Mouse (Mus musculus) embryonic facial prominence, embryonic 11.5 days (tissue): ENCODE data around the gene Vpreb2. TPM values are rescaled to one million over a fixed set of nuclear protein-coding genes. Genes with fewer than 3 reads are reported as not detected.
"Not testable (repeated sequence)": the region's sequence is repeated elsewhere in the genome, so short reads cannot be mapped to it uniquely, and the experiment has no call there.

Experiments used
- ATAC-seq: fragments of 200-750 bp; cut with Nextera tagmentation; replicated peaks from 2 replicates; pipeline ENCODE4 v1.8.0; 2017; ENCODE audit warnings: low read depth; ENCODE audit not compliant: insufficient number of reproducible peaks, low FRiP score, low TSS enrichment
- DNase-seq: peaks from one replicate; pipeline ENCODE4 v3.0.0-alpha.2; 2015; ENCODE audit warnings: low spot score
- H3K27ac ChIP-seq: fragments of 300-500 bp; sonication (generic); replicated peaks from 2 replicates; pipeline ENCODE4 v1.5.1; 2014; ENCODE audit warnings: mild to moderate bottlenecking, low read depth, low read length, control low read depth
- H3K27me3 ChIP-seq: fragments of 300-500 bp; sonication (generic); 2 replicates; pipeline ENCODE4 v1.6.1; 2014; ENCODE audit warnings: mild to moderate bottlenecking, low read length, moderate library complexity, mixed read lengths; ENCODE audit not compliant: control insufficient read depth, insufficient read depth
- H3K36me3 ChIP-seq: fragments of 300-500 bp; sonication (generic); replicated peaks from 2 replicates; pipeline ENCODE4 v1.6.1; 2014; ENCODE audit warnings: low read depth, mild to moderate bottlenecking, low read length, moderate library complexity, mixed read lengths; ENCODE audit not compliant: control insufficient read depth, insufficient read depth
- H3K4me1 ChIP-seq: fragments of 300-500 bp; sonication (generic); 2 replicates; pipeline ENCODE4 v1.6.1; 2014; ENCODE audit warnings: low read length, mixed read lengths; ENCODE audit not compliant: control insufficient read depth, insufficient read depth
- H3K4me2 ChIP-seq: fragments of 300-500 bp; sonication (generic); 2 replicates; pipeline ENCODE4 v1.6.1; 2014; ENCODE audit warnings: low read depth, mild to moderate bottlenecking, control low read depth, low read length, moderate library complexity
- H3K4me3 ChIP-seq: fragments of 300-500 bp; sonication (generic); 2 replicates; pipeline ENCODE4 v1.5.1; 2014; ENCODE audit warnings: low read depth, low read length, control low read depth
- H3K9ac ChIP-seq: fragments of 300-500 bp; sonication (generic); replicated peaks from 2 replicates; pipeline ENCODE4 v1.6.1; 2014; ENCODE audit warnings: mild to moderate bottlenecking, control low read depth, low read length
- H3K9me3 ChIP-seq: fragments of 300-500 bp; sonication (generic); replicated peaks from 2 replicates; pipeline ENCODE4 v1.6.1; 2016; ENCODE audit warnings: mild to moderate bottlenecking, low read length, inconsistent platforms, mixed read lengths; ENCODE audit not compliant: control insufficient read depth
- whole genome bisulfite sequencing: fragments of 180-500 bp; shearing (Covaris S2); extraction: QIAGEN DNeasy Blood & Tissue Kit; methylation state at CpG from one replicate; pipeline ENCODE4 v1.1.7; 2014; 5-methylcytosine and 5-hydroxymethylcytosine counted together
- polyA plus RNA-seq: library from polyadenylated mRNA; unstranded; fragments of >200 nt; fragmentation: Nextera tagmentation; extraction: Ambion mirVana; gene quantifications from 2 replicates; pipeline ENCODE4 v1.2.1, GENCODE M21; 2014

Gene Vpreb2
- polyA plus RNA-seq, 1 experiment from 2014 or later, result not detected

GRCm38 (mm10) chr16:18004589-18004988 is 24.4 kb downstream of the Vpreb2 start:
- Histone ChIP-seq H3K4me3 (no peak overlapping the region), H3K4me2 (no peak overlapping the region), H3K9me3 (no peaks in the 10 kb centered on the region), H3K27ac (no peak overlapping the region), H3K36me3 (no peaks in the 10 kb centered on the region), H3K9ac (no peak overlapping the region), H3K27me3 (no peaks in the 10 kb centered on the region), H3K4me1 (no peaks in the 10 kb centered on the region)
- WGBS, result 81% methylated on average over 5 of the region's 5 CpGs
- DNase-seq, result no peak
- ATAC-seq, result no peak

- Histone ChIP-seq H3K27me3 (no peaks in the 10 kb centered on the region), H3K9ac (no peak overlapping the region), H3K9me3 (no peaks in the 10 kb centered on the region), H3K4me1 (no peaks in the 10 kb centered on the region), H3K4me2 (no peak overlapping the region), H3K27ac (no peak overlapping the region), H3K4me3 (no peak overlapping the region), H3K36me3 (no peaks in the 10 kb centered on the region)
- 39% methylated on average over 4 of the region's 4 CpGs for WGBS
- no peak for DNase-seq
- no peak for ATAC-seq
Observed at GRCm38 (mm10) chr16:18007083-18007482, 26.9 kb downstream of the Vpreb2 start.

GRCm38 (mm10) chr16:18011101-18011500 is 30.9 kb downstream of the Vpreb2 start:
- no peaks in the 10 kb centered on the region for H3K27me3 ChIP-seq
- H3K4me1 ChIP-seq, result no peaks in the 10 kb centered on the region
- no peaks in the 10 kb centered on the region for H3K9me3 ChIP-seq
- ATAC-seq (no peak), DNase-seq (no peak)
- H3K9ac ChIP-seq, result no peak overlapping the region
- H3K4me2 ChIP-seq, result no peak overlapping the region
- H3K27ac ChIP-seq, result no peak overlapping the region
- no peak overlapping the region for H3K4me3 ChIP-seq
- WGBS, result 75% methylated on average over 6 of the region's 6 CpGs
- no peaks in the 10 kb centered on the region for H3K36me3 ChIP-seq

- not testable (repeated sequence) for H3K27ac ChIP-seq, H3K36me3 ChIP-seq, H3K4me2 ChIP-seq, H3K27me3 ChIP-seq, H3K4me3 ChIP-seq, DNase-seq, H3K4me1 ChIP-seq, H3K9me3 ChIP-seq, H3K9ac ChIP-seq, ATAC-seq
- 63% methylated on average over 4 of the region's 4 CpGs for WGBS
Observed at GRCm38 (mm10) chr16:18016482-18016881, 36.3 kb downstream of the Vpreb2 start.

GRCm38 (mm10) chr16:18022780-18023557 is 42.7 kb downstream of the Vpreb2 start:
- Histone ChIP-seq H3K9me3 (no peaks in the 10 kb centered on the region), H3K4me1 (no peaks in the 10 kb centered on the region), H3K27ac (no peak overlapping the region), H3K4me2 (no peak overlapping the region), H3K9ac (no peak overlapping the region), H3K36me3 (no peaks in the 10 kb centered on the region), H3K27me3 (no peaks in the 10 kb centered on the region), H3K4me3 (no peak overlapping the region)
- ATAC-seq (no peak), DNase-seq (no peak)
- WGBS, result 76% methylated on average over 8 of the region's 8 CpGs

GRCm38 (mm10) chr16:18027371-18027770 is 47.1 kb downstream of the Vpreb2 start:
- Histone ChIP-seq H3K4me2 (no peak overlapping the region), H3K36me3 (no peaks in the 10 kb centered on the region), H3K9me3 (no peaks in the 10 kb centered on the region), H3K9ac (no peak overlapping the region), H3K4me3 (no peak overlapping the region), H3K4me1 (no peaks in the 10 kb centered on the region), H3K27ac (no peak overlapping the region), H3K27me3 (no peaks in the 10 kb centered on the region)
- no peak for ATAC-seq
- WGBS, result 60% methylated on average over 2 of the region's 2 CpGs
- no peak for DNase-seq

Other genes with a start within 250 kb of the Vpreb2 start
- 32.8 and 33.6 TPM in 2 replicates for gene Med15, start 247.5 kb upstream of the Vpreb2 start, polyA plus RNA-seq
- 48.0 and 58.1 TPM in 2 replicates for gene Klhl22, start 220.8 kb upstream of the Vpreb2 start, polyA plus RNA-seq
- 13.5 and 15.3 TPM in 2 replicates for gene Scarf2, start 183.1 kb upstream of the Vpreb2 start, polyA plus RNA-seq
- not detected in 2 replicates for gene B830017H08Rik, start 147.3 kb upstream of the Vpreb2 start, polyA plus RNA-seq
- gene Car15, start 142.1 kb upstream of the Vpreb2 start, polyA plus RNA-seq, result 1.7 and 2.0 TPM in 2 replicates
- gene Gm20518, start 88.8 kb upstream of the Vpreb2 start, polyA plus RNA-seq, result 0.14 and 0.20 TPM in 2 replicates
- gene Tssk1, start 86.2 kb upstream of the Vpreb2 start, polyA plus RNA-seq, result not detected in 2 replicates
- 68.8 and 76.6 TPM in 2 replicates for gene Dgcr2, start 81.9 kb upstream of the Vpreb2 start, polyA plus RNA-seq
- not detected in 2 replicates for gene Tssk2, start 81.8 kb upstream of the Vpreb2 start, polyA plus RNA-seq
- gene Ess2, start 69.1 kb upstream of the Vpreb2 start, polyA plus RNA-seq, result 38.4 and 40.3 TPM in 2 replicates
- 0.24 TPM in 1 of 2 replicates, not detected in the other for gene Gsc2, start 65.4 kb upstream of the Vpreb2 start, polyA plus RNA-seq
- gene Slc25a1, start 52.2 kb upstream of the Vpreb2 start, polyA plus RNA-seq, result 66.2 and 69.5 TPM in 2 replicates
- gene Dgcr6, start 72.4 kb downstream of the Vpreb2 start, polyA plus RNA-seq, result 118 and 130 TPM in 2 replicates
- 10.4 and 11.0 TPM in 2 replicates for gene Prodh, start 109.8 kb downstream of the Vpreb2 start, polyA plus RNA-seq
- 1.1 and 1.7 TPM in 2 replicates for gene Rtn4r, start 147.2 kb downstream of the Vpreb2 start, polyA plus RNA-seq
- not detected in 2 replicates for gene Ccdc188, start 237.5 kb downstream of the Vpreb2 start, polyA plus RNA-seq